Comparison of ENCODE assay signal across 26 mouse cellular contexts in the genomic region with DNA sequence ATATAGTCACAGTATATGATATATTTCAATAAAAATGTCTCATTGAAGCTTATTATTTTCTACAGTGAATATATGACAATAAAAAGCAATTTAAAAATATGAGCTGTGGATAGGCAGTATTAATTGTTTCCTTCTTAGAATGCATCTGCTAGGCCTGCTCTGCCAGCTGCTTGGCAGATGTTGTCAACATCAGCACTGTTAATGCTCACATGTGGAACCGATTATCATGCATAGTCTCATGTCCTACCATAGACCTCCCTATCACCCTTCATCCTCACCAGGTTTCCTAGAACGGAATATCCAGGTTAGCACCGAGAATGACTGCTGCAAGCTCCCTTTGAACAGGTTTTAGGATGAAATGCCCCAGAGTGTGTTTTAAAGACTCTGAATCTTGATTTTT.
DNase-seq lines count a peak whose midpoint lies in the region; ATAC-seq and TF ChIP-seq lines count a peak whose summit lies in the region.
"Had no signal": no experiment of that assay in that cellular context is flagged by ENCODE, and none has a peak within 500 bp of the region (broad histone marks: within the 10 kb centered on the region; RNA-seq: fewer than 3 reads in every experiment).

No protein-coding gene starts in this region.

- no peak for TF ChIP-seq CTCF in gastrocnemius, adult 2 months (IDR thresholded peaks at IDR 0.05)

- no peak overlapping the region for H3K4me2 ChIP-seq in embryonic facial prominence, embryonic 14.5 days (ENCODE audit: low read depth, low read length)
- H3K4me2 ChIP-seq: embryonic facial prominence, embryonic 13.5 days; forebrain, embryonic 13.5 days; heart, embryonic 13.5 days; hindbrain, embryonic 14.5 days; intestine, embryonic 15.5 days had no signal

- no peaks in the 10 kb centered on the region for H3K27me3 ChIP-seq in embryonic facial prominence, embryonic 14.5 days (replicated peaks; ENCODE audit: control insufficient read depth, insufficient read depth, low read length)
- no peaks in the 10 kb centered on the region for H3K27me3 ChIP-seq in limb, embryonic 10.5 days (ENCODE audit: low read depth, poor library complexity, severe bottlenecking)
- H3K27me3 ChIP-seq: embryonic facial prominence, embryonic 13.5 days; forebrain, embryonic 13.5 days; heart, embryonic 13.5 days; intestine, embryonic 15.5 days had no signal

- no peaks in the 10 kb centered on the region for H3K4me1 ChIP-seq in embryonic facial prominence, embryonic 14.5 days (ENCODE audit: control insufficient read depth, insufficient read depth, low read length)
- H3K4me1 ChIP-seq in limb, embryonic 10.5 days: peaks cover 13% of the 10 kb centered on the region; the same call in 1 of the 2 replicates
- H3K4me1 ChIP-seq: embryonic facial prominence, embryonic 13.5 days; forebrain, embryonic 10.5 days; forebrain, embryonic 13.5 days; heart, embryonic 10.5 days; heart, embryonic 13.5 days; intestine, embryonic 15.5 days had no signal

- intact Hi-C loops in gastrocnemius, adult 2 months (cut with DNase I): no loop called here

- H3K27ac ChIP-seq in embryonic facial prominence, embryonic 14.5 days (replicated peaks; ENCODE audit: low read depth, low read length): no peak overlapping the region
- H3K27ac ChIP-seq in limb, embryonic 10.5 days: no peak overlapping the region
- H3K27ac ChIP-seq in gastrocnemius, adult 2 months: no peak overlapping the region
- H3K27ac ChIP-seq: embryonic facial prominence, embryonic 13.5 days; forebrain, embryonic 10.5 days; forebrain, embryonic 13.5 days; heart, adult 2 months; heart, embryonic 10.5 days; heart, embryonic 13.5 days; hindbrain, embryonic 14.5 days; intestine, embryonic 15.5 days had no signal

- no peak overlapping the region for H3K9ac ChIP-seq in embryonic facial prominence, embryonic 14.5 days (ENCODE audit: low read depth, low read length)
- H3K9ac ChIP-seq: embryonic facial prominence, embryonic 13.5 days; forebrain, embryonic 13.5 days; heart, embryonic 13.5 days; hindbrain, embryonic 14.5 days; intestine, embryonic 15.5 days had no signal

- ATAC-seq in embryonic facial prominence, embryonic 14.5 days (ENCODE audit: low read depth): no peak
- ATAC-seq: forebrain, embryonic 13.5 days; forebrain, embryonic 16.5 days; intestine, embryonic 15.5 days had no signal

- H3K4me3 ChIP-seq in embryonic facial prominence, embryonic 14.5 days (ENCODE audit: low read depth, low read length): no peak overlapping the region
- H3K4me3 ChIP-seq in limb, embryonic 10.5 days: no peak overlapping the region
- no peak overlapping the region for H3K4me3 ChIP-seq in gastrocnemius, adult 2 months
- H3K4me3 ChIP-seq: embryonic facial prominence, embryonic 13.5 days; forebrain, embryonic 10.5 days; forebrain, embryonic 13.5 days; heart, adult 2 months; heart, embryonic 10.5 days; heart, embryonic 13.5 days; intestine, embryonic 15.5 days had no signal

- peak; percentile 20 for DNase-seq in embryo, embryonic 10 days (ENCODE audit: low spot score)
- DNase-seq in embryo, embryonic 9.5 days (ENCODE audit: extremely low spot score): no peak
- peak; percentile 18 for DNase-seq in embryonic facial prominence, embryonic 14.5 days (ENCODE audit: low spot score)
- peak; percentile 56 for DNase-seq in limb, embryonic 10.5 days (ENCODE audit: low spot score)
- peak; percentile 16 for DNase-seq in mesoderm, embryonic 11.5 days (ENCODE audit: low read depth, low spot score)
- no peak for DNase-seq in natural killer cell, adult 2 months (ENCODE audit: low spot score in 2 of 2)
- DNase-seq in cerebellum, postnatal 36 days: no peak
- DNase-seq in gastrocnemius, adult 2 months: no peak
- DNase-seq: adrenal gland, postnatal 10 days; adrenal gland, postnatal 36 days; cerebellum, adult 18-20 months; cerebellum, adult 9-10 months; cerebellum, postnatal 14 days; gastrocnemius, postnatal 25 days; heart, adult 2 months; heart, postnatal 14 days; heart, postnatal 4 days; kidney, adult 11 months had no signal

- 51% methylated on average over 3 of the region's 3 CpGs for WGBS in embryonic facial prominence, embryonic 14.5 days
- 46% methylated on average over 3 of the region's 3 CpGs for WGBS in limb, embryonic 10.5 days

- no peaks in the 10 kb centered on the region for H3K36me3 ChIP-seq in embryonic facial prominence, embryonic 14.5 days (ENCODE audit: control insufficient read depth, insufficient read depth, low read length)
- no peaks in the 10 kb centered on the region for H3K36me3 ChIP-seq in limb, embryonic 10.5 days
- H3K36me3 ChIP-seq: embryonic facial prominence, embryonic 13.5 days; forebrain, embryonic 10.5 days; heart, embryonic 10.5 days; heart, embryonic 13.5 days; intestine, embryonic 15.5 days had no signal

- no peaks in the 10 kb centered on the region for H3K9me3 ChIP-seq in embryonic facial prominence, embryonic 14.5 days (ENCODE audit: control insufficient read depth, low read length)
- no peaks in the 10 kb centered on the region for H3K9me3 ChIP-seq in limb, embryonic 10.5 days (replicated peaks)
- H3K9me3 ChIP-seq: embryonic facial prominence, embryonic 13.5 days; forebrain, embryonic 10.5 days; forebrain, embryonic 13.5 days; heart, embryonic 13.5 days; intestine, embryonic 15.5 days had no signal

Comparison
In these comparisons a context has a peak if more than half of its experiments do, and no peak if none do; other contexts are left out.
1. DNase-seq: peak in embryo, embryonic 10 days (single experiment), embryonic facial prominence, embryonic 14.5 days (single experiment), limb, embryonic 10.5 days (single experiment) and mesoderm, embryonic 11.5 days (single experiment); none in embryo, embryonic 9.5 days (single experiment), natural killer cell, adult 2 months (0 of 2), cerebellum, postnatal 36 days (0 of 2) and gastrocnemius, adult 2 months (single experiment).